Mouse (Mus musculus) brain, embryonic 14.5 days (tissue): Measurements from ENCODE around the gene Mrgprd.

Source experiments
- CTCF ChIP-seq: fragments of 200-500 bp; IDR thresholded peaks from 2 replicates; pipeline ENCODE4 v1.5.1; 2012; ENCODE audit warnings: inconsistent platforms, mild to moderate bottlenecking, moderate library complexity, borderline replicate concordance; ENCODE audit not compliant: insufficient read depth, insufficient read length; ENCODE audit errors: extremely low read depth
- POLR2A ChIP-seq: fragments of 200-500 bp; IDR thresholded peaks from 2 replicates; pipeline ENCODE4 v1.6.1; 2012; ENCODE audit warnings: mild to moderate bottlenecking, inconsistent platforms, borderline replicate concordance; ENCODE audit not compliant: poor library complexity, insufficient read depth, insufficient read length, severe bottlenecking; ENCODE audit errors: extremely low read depth

DNA sequence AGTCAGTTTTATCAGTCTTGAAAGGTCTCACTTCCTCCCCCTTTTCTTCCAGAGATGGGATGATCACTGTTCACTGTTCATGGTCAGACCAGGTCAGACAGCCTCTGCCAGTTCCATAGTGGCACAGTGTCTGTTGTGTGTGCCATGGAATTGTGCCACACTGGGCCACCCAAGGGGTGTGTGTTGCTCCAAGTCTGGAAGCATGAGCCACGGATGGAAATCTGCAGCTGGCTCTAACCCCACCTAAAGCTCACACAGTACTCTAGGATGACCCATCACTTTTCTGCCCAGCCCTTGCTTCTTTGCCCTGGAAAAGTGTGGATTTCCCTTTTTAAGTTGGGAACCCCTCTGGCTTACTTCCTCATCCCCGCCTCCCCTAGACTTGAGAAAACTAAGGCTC is 10.5 kb upstream of the Mrgprd start:
- TF ChIP-seq POLR2A (no peak), CTCF (no peak)
